Mouse (Mus musculus) midbrain, embryonic 11.5 days (tissue): ENCODE results near the gene Sap30l. TPM values are rescaled to one million over a fixed set of nuclear protein-coding genes. Genes with fewer than 3 reads are reported as not detected.

Source experiments
- ATAC-seq: fragments of 200-750 bp; cut with Nextera tagmentation; 2 replicates; pipeline ENCODE4 v1.8.0; 2017; ENCODE audit warnings: moderate TSS enrichment, moderate library complexity; ENCODE audit not compliant: low FRiP score
- DNase-seq: peaks from one replicate; pipeline ENCODE4 v3.0.0; 2015; ENCODE audit warnings: low spot score; ENCODE audit errors: missing footprints
- H3K27ac ChIP-seq: fragments of 300-500 bp; sonication (generic); 2 replicates; pipeline ENCODE4 v1.5.1; 2014; ENCODE audit warnings: low read depth, low read length
- H3K27me3 ChIP-seq: fragments of 300-500 bp; sonication (generic); 2 replicates; pipeline ENCODE4 v1.6.1; 2014; ENCODE audit warnings: mild to moderate bottlenecking, low read length, moderate library complexity, mixed read lengths; ENCODE audit not compliant: control insufficient read depth, insufficient read depth
- H3K36me3 ChIP-seq: fragments of 300-500 bp; sonication (generic); 2 replicates; pipeline ENCODE4 v1.6.1; 2014; ENCODE audit warnings: mild to moderate bottlenecking, low read length, moderate library complexity, mixed read lengths; ENCODE audit not compliant: control insufficient read depth, insufficient read depth
- H3K4me1 ChIP-seq: fragments of 300-500 bp; sonication (generic); 2 replicates; pipeline ENCODE4 v1.6.1; 2014; ENCODE audit warnings: low read length; ENCODE audit not compliant: control insufficient read depth, insufficient read depth
- H3K4me2 ChIP-seq: fragments of 300-500 bp; sonication (generic); 2 replicates; pipeline ENCODE4 v1.6.1; 2014; ENCODE audit warnings: mild to moderate bottlenecking, moderate library complexity
- H3K4me3 ChIP-seq: fragments of 300-500 bp; sonication (generic); 2 replicates; pipeline ENCODE4 v1.5.1; 2014; ENCODE audit warnings: low read depth, low read length
- H3K9ac ChIP-seq: fragments of 300-500 bp; sonication (generic); 2 replicates; pipeline ENCODE4 v1.6.1; 2014; ENCODE audit warnings: low read length
- H3K9me3 ChIP-seq: fragments of 300-500 bp; sonication (generic); 2 replicates; pipeline ENCODE4 v1.6.1; 2016; ENCODE audit warnings: low read length; ENCODE audit not compliant: control insufficient read depth
- WGBS: fragments of 180-500 bp; shearing (Covaris S2); extraction: QIAGEN DNeasy Blood & Tissue Kit; methylation state at CpG from one replicate; pipeline ENCODE4 v1.1.7; 2014; 5-methylcytosine and 5-hydroxymethylcytosine counted together
- polyA plus RNA-seq: library from polyadenylated mRNA; unstranded; fragments of >200 nt; fragmentation: Nextera tagmentation; extraction: Ambion mirVana; gene quantifications from 2 replicates; pipeline ENCODE4 v1.2.1, GENCODE M21; 2014

The Sap30l gene
- 14.5 and 14.7 TPM in 2 replicates for polyA plus RNA-seq

GRCm38 (mm10) chr11:57800971-57801765 is at the start of gene Sap30l:
TSS of gene Sap30l (plus strand) at chr11:57801637.
- Histone ChIP-seq H3K27ac (peak within 1 kb of the TSS; percentile 41), H3K36me3 (no peaks in the 10 kb centered on the region), H3K4me1 (peaks cover 21% of the 10 kb centered on the region), H3K4me2 (peak within 1 kb of the TSS; percentile 87), H3K27me3 (no peaks in the 10 kb centered on the region), H3K9ac (peak within 1 kb of the TSS; percentile 82), H3K4me3 (peak within 1 kb of the TSS; percentile 87), H3K9me3 (no peaks in the 10 kb centered on the region)
- ATAC-seq, result peak; percentile 96
- WGBS, result under 1% methylated on average over 65 of the region's 66 CpGs
- DNase-seq, result peak; percentile 99

GRCm38 (mm10) chr11:57753538-57754203 is 47.8 kb upstream of the Sap30l start:
- Histone ChIP-seq H3K27ac (no peak overlapping the region), H3K4me3 (no peak overlapping the region), H3K27me3 (no peaks in the 10 kb centered on the region), H3K9ac (no peak overlapping the region), H3K4me1 (peaks cover 4% of the 10 kb centered on the region; the same call in 1 of the 2 replicates), H3K4me2 (no peak overlapping the region), H3K9me3 (no peaks in the 10 kb centered on the region), H3K36me3 (no peaks in the 10 kb centered on the region)
- 82% methylated on average over 14 of the region's 14 CpGs for WGBS
- DNase-seq, result no peak
- no peak for ATAC-seq

DNA sequence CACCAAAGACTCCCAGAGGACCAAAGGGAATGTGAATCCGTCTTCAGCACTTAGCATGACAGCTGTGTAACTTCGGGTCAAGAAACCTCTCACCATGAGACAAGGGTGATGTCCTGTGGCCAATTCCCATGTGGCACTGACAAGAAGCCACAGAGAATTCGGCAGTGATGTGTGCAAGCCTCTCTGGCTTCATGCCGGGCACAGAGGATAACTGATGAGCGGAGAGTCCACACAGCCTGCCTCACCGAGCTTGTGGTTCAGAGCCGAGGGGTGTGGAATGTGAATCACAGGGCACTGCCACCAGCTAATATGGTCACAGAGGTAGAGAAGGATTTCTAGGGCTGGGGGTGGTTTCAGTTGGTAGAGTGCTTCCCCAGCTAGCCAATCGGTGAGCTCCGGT is 42.8 kb upstream of the Sap30l start:
- no peak for DNase-seq
- no peak for ATAC-seq
- H3K27me3 ChIP-seq, result no peaks in the 10 kb centered on the region
- 84% methylated on average over 9 of the region's 9 CpGs for WGBS
- H3K36me3 ChIP-seq, result no peaks in the 10 kb centered on the region
- no peak overlapping the region for H3K9ac ChIP-seq
- no peaks in the 10 kb centered on the region for H3K9me3 ChIP-seq
- no peak overlapping the region for H3K4me3 ChIP-seq
- H3K27ac ChIP-seq, result no peak overlapping the region
- H3K4me1 ChIP-seq, result peaks cover 11% of the 10 kb centered on the region
- H3K4me2 ChIP-seq, result no peak overlapping the region

- no peaks in the 10 kb centered on the region for H3K36me3 ChIP-seq
- DNase-seq, result no peak
- 27% methylated on average over 14 of the region's 14 CpGs for WGBS
- H3K4me2 ChIP-seq, result no peak overlapping the region
- H3K27ac ChIP-seq, result no peak overlapping the region
- H3K27me3 ChIP-seq, result no peaks in the 10 kb centered on the region
- ATAC-seq, result no peak
- no peak overlapping the region for H3K4me3 ChIP-seq
- H3K4me1 ChIP-seq, result peaks cover 11% of the 10 kb centered on the region
- no peak overlapping the region for H3K9ac ChIP-seq
- H3K9me3 ChIP-seq, result no peaks in the 10 kb centered on the region
These were observed 40.9 kb upstream of the Sap30l start for GRCm38 (mm10) chr11:57760509-57761058.

GRCm38 (mm10) chr11:57761347-57761746 is 40.1 kb upstream of the Sap30l start:
- no peak overlapping the region for H3K4me2 ChIP-seq
- peaks cover 13% of the 10 kb centered on the region for H3K4me1 ChIP-seq
- DNase-seq, result no peak
- no peaks in the 10 kb centered on the region for H3K36me3 ChIP-seq
- H3K27ac ChIP-seq, result no peak overlapping the region
- ATAC-seq, result no peak
- WGBS, result 93% methylated on average over 4 of the region's 4 CpGs
- H3K4me3 ChIP-seq, result no peak overlapping the region
- H3K27me3 ChIP-seq, result no peaks in the 10 kb centered on the region
- H3K9ac ChIP-seq, result no peak overlapping the region
- no peaks in the 10 kb centered on the region for H3K9me3 ChIP-seq

DNA sequence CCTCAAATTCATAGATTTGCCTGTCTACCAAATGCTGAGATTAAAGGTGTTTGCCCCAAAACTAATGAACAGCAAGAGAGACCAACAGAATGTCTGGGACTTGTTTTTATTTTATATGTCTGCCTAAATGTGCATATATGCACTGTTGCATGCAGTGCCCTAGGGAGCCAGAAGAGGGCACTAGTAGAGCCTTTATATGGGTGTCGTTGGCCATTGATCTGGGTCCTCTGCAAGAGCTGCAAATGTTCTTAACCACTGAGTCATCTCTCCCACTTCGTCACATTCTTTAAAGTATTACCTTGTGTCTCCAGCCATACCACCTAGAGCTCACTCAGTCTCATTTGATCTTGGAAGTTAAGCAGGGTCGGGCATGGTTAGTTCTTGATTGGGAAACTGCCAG is 37.3 kb upstream of the Sap30l start:
- no peak for ATAC-seq
- H3K4me1 ChIP-seq, result peaks cover 19% of the 10 kb centered on the region

GRCm38 (mm10) chr11:57766617-57767016 is 34.8 kb upstream of the Sap30l start:
- H3K27me3 ChIP-seq, result no peaks in the 10 kb centered on the region
- no peak overlapping the region for H3K4me2 ChIP-seq
- no peak overlapping the region for H3K4me3 ChIP-seq
- no peaks in the 10 kb centered on the region for H3K36me3 ChIP-seq
- DNase-seq (no peak), ATAC-seq (0 out of 2 replicates have a peak, but pooled peaks have one; percentile 35)
- peaks cover 10% of the 10 kb centered on the region for H3K4me1 ChIP-seq
- 29% methylated on average over 12 of the region's 12 CpGs for WGBS
- no peak overlapping the region for H3K27ac ChIP-seq
- no peak overlapping the region for H3K9ac ChIP-seq
- H3K9me3 ChIP-seq, result no peaks in the 10 kb centered on the region

More for the DNA sequence above, 37.3 kb upstream of the Sap30l start:
- Histone ChIP-seq H3K9me3 (no peaks in the 10 kb centered on the region), H3K4me2 (no peak overlapping the region), H3K27me3 (no peaks in the 10 kb centered on the region), H3K9ac (no peak overlapping the region), H3K27ac (no peak overlapping the region), H3K4me3 (no peak overlapping the region), H3K36me3 (no peaks in the 10 kb centered on the region)
- DNase-seq, result no peak
- WGBS, result 88% methylated on average over 3 of the region's 3 CpGs

DNA sequence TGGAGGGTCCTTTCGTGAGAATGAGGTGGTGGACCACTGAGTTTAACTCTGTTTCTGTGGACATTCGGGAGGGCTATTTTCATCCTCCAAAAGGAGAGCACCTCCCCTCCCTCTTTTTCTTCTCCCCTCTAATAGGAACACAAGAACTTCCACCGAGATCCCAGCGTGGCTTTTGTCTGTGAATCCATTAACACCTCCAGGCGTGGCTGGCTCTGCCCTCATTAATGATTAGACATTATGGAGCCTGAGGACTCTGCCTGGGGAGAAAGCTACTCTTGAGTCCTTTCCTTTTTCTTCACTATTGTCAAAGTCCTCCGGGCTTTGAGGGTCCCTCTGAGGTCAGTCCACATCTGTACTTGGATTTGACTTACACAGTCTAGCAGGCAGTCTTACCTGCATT is 34.3 kb upstream of the Sap30l start:
- Histone ChIP-seq H3K36me3 (no peaks in the 10 kb centered on the region), H3K4me1 (peaks cover 10% of the 10 kb centered on the region), H3K9me3 (no peaks in the 10 kb centered on the region), H3K9ac (no peak overlapping the region), H3K27ac (no peak overlapping the region), H3K27me3 (no peaks in the 10 kb centered on the region), H3K4me3 (no peak overlapping the region), H3K4me2 (no peak overlapping the region)
- no peak for ATAC-seq
- 45% methylated on average over 6 of the region's 6 CpGs for WGBS
- no peak for DNase-seq

DNA sequence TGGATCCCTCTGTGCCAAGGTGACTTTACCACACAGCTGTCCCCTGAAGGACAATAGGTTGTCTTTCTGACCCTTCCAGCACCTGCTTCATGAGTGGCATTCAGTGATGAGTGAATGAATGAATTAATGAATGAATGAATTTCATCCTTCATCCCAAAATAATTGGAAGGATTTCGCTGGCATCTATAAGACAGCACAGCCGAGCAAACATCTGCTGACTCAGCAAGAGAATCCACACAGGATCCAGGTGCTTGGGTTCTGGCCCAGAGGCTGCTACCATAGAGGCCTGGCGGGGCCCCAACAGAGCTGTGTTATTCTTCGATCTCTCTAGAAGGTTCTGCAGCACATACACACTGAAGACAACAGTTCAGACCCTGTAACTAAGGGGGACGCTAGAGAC is 30.7 kb upstream of the Sap30l start:
- Histone ChIP-seq H3K9me3 (no peaks in the 10 kb centered on the region), H3K27me3 (no peaks in the 10 kb centered on the region), H3K4me1 (peaks cover 23% of the 10 kb centered on the region), H3K4me2 (no peak overlapping the region), H3K27ac (no peak overlapping the region), H3K36me3 (no peaks in the 10 kb centered on the region), H3K4me3 (no peak overlapping the region), H3K9ac (no peak overlapping the region)
- 94% methylated on average over 5 of the region's 5 CpGs for WGBS
- DNase-seq (no peak), ATAC-seq (no peak)
